Mouse (Mus musculus) thymus, adult 2 months (tissue): ENCODE data around the gene Aldh5a1.

ENCODE experiments used
- CTCF ChIP-seq: fragments of 200-500 bp; IDR thresholded peaks from 2 replicates; pipeline ENCODE4 v1.5.1; 2012; ENCODE audit warnings: mild to moderate bottlenecking, control low read depth, low read length, moderate library complexity, borderline replicate concordance; ENCODE audit not compliant: control insufficient read depth, poor library complexity, insufficient read depth; ENCODE audit errors: extremely low read depth
- POLR2A ChIP-seq: fragments of 200-500 bp; IDR thresholded peaks from 2 replicates; pipeline ENCODE4 v1.6.1; 2012; ENCODE audit warnings: mild to moderate bottlenecking, low read length, control low read depth, moderate library complexity; ENCODE audit not compliant: control insufficient read depth, poor library complexity, insufficient read depth; ENCODE audit errors: extremely low read depth

- TF ChIP-seq CTCF (no peak), POLR2A (no peak)
Observed at GRCm38 (mm10) chr13:24976384-24976783, 38.9 kb upstream of the Aldh5a1 start.
